Mouse (Mus musculus): ENCODE results near the gene Igfbp7.

Igfbp7 gene

DNA sequence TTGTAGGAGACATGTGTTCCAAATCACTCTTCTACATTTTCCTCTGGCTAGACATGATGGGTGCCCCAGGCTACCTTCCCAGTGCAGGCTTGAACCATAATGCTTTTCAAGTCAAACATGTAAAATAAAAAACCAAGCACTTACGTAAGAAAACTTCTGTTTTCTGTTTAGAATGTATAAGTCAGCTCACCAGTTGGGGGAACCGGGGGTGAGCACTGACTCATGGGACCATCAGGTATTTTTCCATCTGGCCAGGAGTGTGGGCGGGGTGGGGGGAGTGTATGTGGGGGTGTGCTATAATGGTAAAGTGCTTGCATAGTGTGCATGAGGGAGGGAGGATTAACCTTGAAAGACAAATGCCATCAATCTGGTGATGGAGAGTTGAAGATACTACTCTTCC is 29.8 kb downstream of the Igfbp7 start:
- DNase-seq, result no peak

DNA sequence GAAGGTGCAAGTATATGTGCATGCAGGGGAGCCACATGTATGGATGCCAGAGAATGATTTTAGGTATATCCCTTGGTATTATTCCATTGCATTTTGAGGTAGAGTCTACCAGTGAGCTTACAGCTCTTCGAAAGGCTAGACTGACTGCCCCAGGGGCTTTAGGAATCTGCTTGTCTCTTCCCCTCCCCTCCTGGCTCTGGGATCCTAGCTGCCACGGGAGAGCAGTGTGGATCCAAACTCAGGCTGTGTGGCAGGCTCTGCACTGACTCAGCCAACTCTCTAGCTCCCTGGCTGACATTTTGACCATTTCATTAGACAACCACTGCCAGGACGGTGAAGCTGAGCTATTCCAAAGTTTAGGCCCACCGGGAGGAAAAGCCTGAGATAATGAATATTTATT is 32.3 kb downstream of the Igfbp7 start:
- DNase-seq, result no peak

DNA sequence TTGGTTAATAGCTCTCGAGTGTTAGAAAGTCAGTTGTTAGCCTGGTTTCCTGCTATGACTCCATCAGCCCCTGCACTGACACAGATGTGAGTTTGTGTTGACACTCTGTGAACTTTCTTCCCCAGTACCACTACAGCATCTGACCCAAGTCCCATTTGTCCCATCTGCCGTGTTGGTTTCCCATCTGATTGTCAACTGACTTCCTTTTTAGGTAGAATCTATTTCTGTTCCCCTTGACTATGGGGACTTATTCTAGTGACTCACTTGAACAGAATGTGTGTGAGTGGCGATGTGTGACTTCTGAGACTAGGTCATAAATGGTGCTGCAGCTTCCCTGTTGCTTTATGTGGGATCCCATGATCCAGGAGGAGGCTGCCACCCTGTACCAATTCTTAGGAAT is 32.9 kb downstream of the Igfbp7 start:
- DNase-seq, result no peak

- DNase-seq, result peak in 1 of 2 experiments; percentile 39
These were observed 35.1 kb downstream of the Igfbp7 start for GRCm38 (mm10) chr5:77372778-77373177.

- no peak for DNase-seq
These were observed 35.6 kb downstream of the Igfbp7 start for GRCm38 (mm10) chr5:77372242-77372641.

GRCm38 (mm10) chr5:77370378-77370892 is 37.4 kb downstream of the Igfbp7 start:
- DNase-seq, result no peak

- DNase-seq, result no peak
These were observed 38.4 kb downstream of the Igfbp7 start for GRCm38 (mm10) chr5:77369394-77369793.

GRCm38 (mm10) chr5:77368194-77368593 is 39.6 kb downstream of the Igfbp7 start:
- no peak for DNase-seq

DNA sequence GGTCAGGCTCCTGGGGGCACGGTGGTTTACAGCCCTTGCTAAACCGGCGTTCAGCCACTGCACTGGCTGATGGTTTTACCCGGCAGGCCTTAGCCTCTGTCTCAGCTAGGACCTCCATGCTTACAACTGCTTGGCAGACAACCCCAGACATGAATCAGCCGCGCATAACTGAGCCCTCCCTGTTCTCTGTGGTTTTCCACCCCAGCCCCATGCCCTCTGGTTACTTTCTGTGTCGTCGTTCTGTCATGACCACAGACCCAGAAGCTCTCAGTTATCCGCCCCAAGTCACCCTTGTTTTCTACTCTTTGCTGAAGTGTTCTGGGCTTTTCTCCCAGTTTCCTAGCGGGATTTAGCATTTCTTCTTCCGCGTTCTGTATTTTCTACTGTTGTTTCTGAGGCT is 40.2 kb downstream of the Igfbp7 start:
- peak in 1 of 2 experiments; percentile 24 for DNase-seq

- no peak for DNase-seq
These were observed 40.7 kb downstream of the Igfbp7 start for GRCm38 (mm10) chr5:77367145-77367544.

DNA sequence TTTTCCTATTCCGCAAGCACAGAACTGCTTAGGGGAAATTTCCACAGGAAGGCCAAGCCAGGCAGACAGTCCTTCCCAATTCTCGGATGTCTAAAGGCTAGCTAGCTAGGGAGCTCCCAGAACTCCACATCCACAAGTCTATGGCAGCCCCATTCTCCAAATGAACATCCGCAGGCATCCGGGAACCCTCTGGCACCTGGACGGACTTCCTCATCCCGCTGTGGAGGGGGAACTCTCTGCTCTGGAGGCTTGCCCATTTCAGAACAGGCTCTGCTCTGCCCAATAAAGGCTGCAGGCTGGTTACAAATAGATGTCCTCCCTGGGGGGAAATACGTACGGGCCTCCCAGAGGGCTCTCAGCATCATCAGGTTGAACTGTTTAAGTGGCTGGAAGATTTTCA is 41.5 kb downstream of the Igfbp7 start:
- DNase-seq, result no peak

GRCm38 (mm10) chr5:77364443-77365038 is 43.3 kb downstream of the Igfbp7 start:
- no peak for DNase-seq

DNA sequence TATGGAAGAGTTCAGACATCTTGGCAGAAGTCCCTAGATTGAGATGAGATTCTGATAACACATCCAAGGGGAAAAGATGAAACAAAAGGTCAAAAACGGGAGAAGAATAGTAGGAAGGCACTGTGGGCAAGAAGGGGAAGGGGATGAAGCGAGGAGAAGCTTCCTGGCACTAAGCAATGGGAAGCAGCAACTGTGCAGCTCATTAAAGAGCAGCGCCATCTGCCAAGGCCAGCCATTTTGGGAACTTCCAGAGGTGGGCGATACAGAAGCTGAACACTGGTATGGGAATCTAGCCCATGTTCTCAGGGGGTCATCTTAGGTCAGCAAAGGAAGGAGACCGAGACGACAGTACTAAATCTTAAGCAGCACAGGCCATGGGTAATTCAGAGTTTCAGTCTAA is 44.2 kb downstream of the Igfbp7 start:
- DNase-seq, result no peak

- DNase-seq, result no peak
These were observed 45.7 kb downstream of the Igfbp7 start for GRCm38 (mm10) chr5:77362120-77362519.

GRCm38 (mm10) chr5:77361006-77361405 is 46.8 kb downstream of the Igfbp7 start:
- no peak for DNase-seq

- DNase-seq, result no peak
These were observed 47.9 kb downstream of the Igfbp7 start for GRCm38 (mm10) chr5:77359971-77360370.

GRCm38 (mm10) chr5:77358347-77358746 is 49.5 kb downstream of the Igfbp7 start:
- peak; percentile 81 to 87 for DNase-seq

- DNase-seq, result peak; percentile 80 to 82
These were observed 50.3 kb downstream of the Igfbp7 start for GRCm38 (mm10) chr5:77357405-77358149.

- DNase-seq, result peak; percentile 20 to 36
These were observed 52.3 kb downstream of the Igfbp7 start for GRCm38 (mm10) chr5:77355307-77356265.

- peak; percentile 84 to 89 for DNase-seq
These were observed 53.5 kb downstream of the Igfbp7 start for GRCm38 (mm10) chr5:77354361-77354787.

DNA sequence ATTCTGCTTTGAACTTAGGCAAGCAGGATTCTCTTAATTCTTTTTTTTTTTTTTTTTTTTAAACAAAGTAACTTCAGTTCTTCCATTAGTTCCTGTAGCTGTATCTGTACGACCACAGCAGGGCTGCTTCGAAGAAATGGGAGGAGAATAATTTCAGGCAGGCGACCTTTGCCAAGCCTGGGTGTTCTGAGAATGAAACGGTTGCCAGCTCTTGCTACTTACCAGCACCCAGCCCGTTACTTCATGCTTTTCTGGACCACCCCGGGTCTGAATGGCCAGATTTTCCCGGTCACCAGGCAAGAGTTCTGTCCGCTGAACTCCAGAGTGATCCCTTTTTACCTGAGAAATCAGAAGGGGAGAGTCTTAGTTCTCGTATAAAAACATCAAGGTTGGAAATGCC is 56.1 kb downstream of the Igfbp7 start:
- no peak for DNase-seq

GRCm38 (mm10) chr5:77349971-77350658 is 57.7 kb downstream of the Igfbp7 start:
- DNase-seq, result no peak

- no peak for DNase-seq
These were observed 58.9 kb downstream of the Igfbp7 start for GRCm38 (mm10) chr5:77348901-77349300.

Measured in lung, postnatal 4 days (tissue).